Mouse (Mus musculus) lung, embryonic 14.5 days (tissue): ENCODE measurements around the gene Plxnc1. TPM values are rescaled to one million over a fixed set of nuclear protein-coding genes. Genes with fewer than 3 reads are reported as not detected.

Experiments
- ATAC-seq: fragments of 200-750 bp; cut with Nextera tagmentation; 2 replicates; pipeline ENCODE4 v1.8.0; 2017; ENCODE audit warnings: mild to moderate bottlenecking, moderate TSS enrichment, moderate library complexity; ENCODE audit not compliant: insufficient read depth
- DNase-seq: peaks from one replicate; pipeline ENCODE4 v3.0.0-alpha.2; 2015
- H3K27ac ChIP-seq: fragments of 300-500 bp; sonication (generic); 2 replicates; pipeline ENCODE4 v1.5.1; 2014; ENCODE audit warnings: low read depth, mild to moderate bottlenecking, moderate library complexity
- H3K27me3 ChIP-seq: fragments of 300-500 bp; sonication (generic); 2 replicates; pipeline ENCODE4 v1.6.1; 2014; ENCODE audit warnings: low read length, control low read depth; ENCODE audit not compliant: insufficient read depth
- H3K36me3 ChIP-seq: fragments of 300-500 bp; sonication (generic); 2 replicates; pipeline ENCODE4 v1.6.1; 2014; ENCODE audit warnings: control low read depth; ENCODE audit not compliant: insufficient read depth
- H3K4me1 ChIP-seq: fragments of 300-500 bp; sonication (generic); 2 replicates; pipeline ENCODE4 v1.6.1; 2014; ENCODE audit warnings: antibody characterized with exemption, control low read depth; ENCODE audit not compliant: insufficient read depth
- H3K4me2 ChIP-seq: fragments of 300-500 bp; sonication (generic); 2 replicates; pipeline ENCODE4 v1.6.1; 2014; ENCODE audit warnings: mild to moderate bottlenecking
- H3K4me3 ChIP-seq: fragments of 300-500 bp; sonication (generic); 2 replicates; pipeline ENCODE4 v1.5.1; 2014; ENCODE audit warnings: low read depth, low read length
- H3K9ac ChIP-seq: fragments of 300-500 bp; sonication (generic); 2 replicates; pipeline ENCODE4 v1.6.1; 2014
- H3K9me3 ChIP-seq: fragments of 300-500 bp; sonication (generic); 2 replicates; pipeline ENCODE4 v1.6.1; 2016; ENCODE audit warnings: low read depth, low read length, control low read depth
- CTCF ChIP-seq: IDR thresholded peaks from 2 replicates; pipeline ENCODE4 v1.5.1; 2016; ENCODE audit warnings: antibody characterized with exemption, low read depth
- WGBS: fragments of 180-500 bp; shearing (Covaris S2); extraction: QIAGEN DNeasy Blood & Tissue Kit; methylation state at CpG from one replicate; pipeline ENCODE4 v1.1.7; 2014; 5-methylcytosine and 5-hydroxymethylcytosine counted together
- polyA plus RNA-seq: library from polyadenylated mRNA; unstranded; fragments of >200 nt; fragmentation: Nextera tagmentation; extraction: Ambion mirVana; gene quantifications from 2 replicates; pipeline ENCODE4 v1.2.1, GENCODE M21; 2014

Plxnc1 gene
- polyA plus RNA-seq, 1 experiment from 2014 or later, result 11.7 TPM

DNA sequence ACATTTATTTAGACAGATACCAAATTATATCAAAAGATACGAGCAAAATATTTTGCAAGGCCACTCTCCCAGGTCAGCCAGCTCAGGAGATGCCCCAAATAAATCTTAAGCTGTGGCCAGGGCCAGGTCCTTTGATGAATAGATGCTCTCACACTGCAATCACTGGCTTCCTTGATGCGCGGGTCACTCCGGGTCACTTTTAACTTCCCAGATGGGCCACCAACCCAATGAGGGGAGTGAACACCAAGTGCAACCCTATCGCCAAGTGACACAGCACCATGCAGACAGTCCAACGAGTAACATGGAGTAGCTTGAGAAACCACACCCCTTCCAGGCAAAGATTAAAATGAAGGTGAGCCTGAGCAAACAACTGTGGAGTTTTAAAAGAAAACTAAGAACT is 61.4 kb downstream of the Plxnc1 start:
- H3K36me3 ChIP-seq, result no peaks in the 10 kb centered on the region
- TF ChIP-seq CTCF, result no peak
- no peak for ATAC-seq
- WGBS, result 79% methylated on average over 6 of the region's 6 CpGs
- no peak overlapping the region for H3K27ac ChIP-seq
- DNase-seq, result no peak
- no peak overlapping the region for H3K4me2 ChIP-seq
- H3K4me1 ChIP-seq, result no peaks in the 10 kb centered on the region
- H3K9me3 ChIP-seq, result no peaks in the 10 kb centered on the region
- no peak overlapping the region for H3K9ac ChIP-seq
- H3K4me3 ChIP-seq, result no peak overlapping the region
- no peaks in the 10 kb centered on the region for H3K27me3 ChIP-seq

DNA sequence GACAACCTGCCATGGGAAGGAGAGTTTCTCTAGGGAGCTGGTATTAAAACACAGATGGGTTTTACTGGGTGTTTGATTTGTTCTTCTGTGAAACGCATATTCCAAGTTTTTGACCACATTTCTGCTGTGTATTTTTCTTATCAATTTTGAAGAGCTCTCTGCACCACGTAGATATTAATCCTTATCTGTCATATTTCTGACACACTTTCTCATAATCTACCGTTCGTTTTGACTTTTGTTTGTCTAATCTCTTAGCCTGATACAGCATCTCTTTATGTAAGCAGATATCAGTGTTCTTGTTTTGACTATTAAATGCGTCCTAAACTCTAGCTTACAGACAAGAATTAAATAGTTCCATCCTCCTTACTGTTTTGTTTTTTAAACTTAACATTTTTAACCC is 73.1 kb downstream of the Plxnc1 start:
- H3K4me2 ChIP-seq, result no peak overlapping the region
- H3K27ac ChIP-seq, result no peak overlapping the region
- ATAC-seq (no peak), DNase-seq (no peak)
- no peaks in the 10 kb centered on the region for H3K27me3 ChIP-seq
- no peaks in the 10 kb centered on the region for H3K4me1 ChIP-seq
- no peak overlapping the region for H3K4me3 ChIP-seq
- 0 out of 2 replicates have a peak, but pooled peaks cover 3% of the 10 kb centered on the region for H3K36me3 ChIP-seq
- no peaks in the 10 kb centered on the region for H3K9me3 ChIP-seq
- WGBS, result 63% methylated on average over 5 of the region's 5 CpGs
- TF ChIP-seq CTCF, result no peak
- no peak overlapping the region for H3K9ac ChIP-seq

DNA sequence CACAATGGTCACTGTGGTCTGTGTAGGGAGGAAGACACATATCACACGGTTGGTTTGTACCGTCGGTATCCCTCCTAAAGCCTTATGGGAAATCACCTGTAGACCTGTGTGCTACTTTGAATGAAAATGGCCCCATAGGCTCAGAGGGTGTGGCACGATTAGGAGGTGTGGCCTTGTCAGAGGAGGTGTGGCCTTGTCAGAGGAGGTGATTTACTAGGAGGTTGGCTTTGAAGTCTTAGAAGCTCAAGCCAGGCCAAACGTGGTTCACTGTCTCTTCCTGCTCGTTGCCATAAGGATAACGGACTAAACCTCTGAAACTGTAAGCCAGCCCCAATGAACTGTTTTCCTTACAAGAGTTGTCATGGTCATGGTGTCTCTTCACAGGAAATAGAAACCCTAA is 73.5 kb downstream of the Plxnc1 start:
- ATAC-seq (no peak), DNase-seq (no peak)
- Histone ChIP-seq H3K36me3 (0 out of 2 replicates have a peak, but pooled peaks cover 3% of the 10 kb centered on the region), H3K4me1 (no peaks in the 10 kb centered on the region), H3K27me3 (no peaks in the 10 kb centered on the region), H3K4me2 (no peak overlapping the region), H3K9ac (no peak overlapping the region), H3K27ac (no peak overlapping the region), H3K4me3 (no peak overlapping the region), H3K9me3 (no peaks in the 10 kb centered on the region)
- no peak for TF ChIP-seq CTCF
- WGBS, result 86% methylated on average over 7 of the region's 7 CpGs

DNA sequence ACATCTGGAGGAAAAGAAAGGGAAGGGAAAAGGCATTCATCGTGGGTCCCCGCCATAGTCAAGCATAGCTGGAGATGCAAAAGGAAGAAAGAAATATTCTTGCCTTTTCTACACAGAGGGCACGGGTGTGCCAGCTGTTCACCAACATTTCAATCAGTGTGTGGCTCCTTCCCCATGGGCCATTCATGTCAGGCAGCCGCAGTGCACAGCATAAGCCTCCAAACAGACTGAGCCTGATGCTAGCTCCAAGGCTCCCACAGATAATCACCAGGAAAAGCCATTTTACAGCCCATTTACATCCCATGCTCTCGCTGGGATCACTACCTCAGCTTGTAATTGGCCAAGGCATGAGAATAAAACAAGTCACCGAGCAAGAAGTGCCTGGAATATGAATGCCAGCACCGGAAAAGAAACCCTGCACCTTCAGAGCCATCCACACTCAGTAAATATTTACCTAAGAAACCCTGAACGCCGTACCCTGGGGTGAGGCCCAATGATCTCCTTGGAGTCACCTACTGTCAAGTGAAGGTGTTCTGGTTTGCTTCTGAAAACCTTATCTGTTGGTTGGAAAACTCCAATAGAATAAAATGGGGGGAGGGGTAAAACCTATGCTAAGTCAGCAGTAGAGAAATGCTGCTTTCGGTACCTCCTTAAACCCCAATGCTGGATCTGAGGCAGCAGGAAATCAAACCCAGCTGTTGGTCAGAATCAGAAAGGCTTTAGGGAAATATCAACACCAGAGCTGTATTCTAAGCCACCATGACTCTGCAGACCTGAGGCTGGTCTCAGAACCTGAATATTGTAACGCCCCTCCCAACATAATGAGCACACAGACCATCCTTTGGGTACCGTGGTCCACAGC is 77.4 kb downstream of the Plxnc1 start:
- 57% methylated on average over 12 of the region's 12 CpGs for WGBS
- Histone ChIP-seq H3K4me2 (no peak overlapping the region), H3K27ac (no peak overlapping the region), H3K9ac (no peak overlapping the region), H3K36me3 (0 out of 2 replicates have a peak, but pooled peaks cover 3% of the 10 kb centered on the region), H3K4me1 (no peaks in the 10 kb centered on the region), H3K27me3 (no peaks in the 10 kb centered on the region), H3K4me3 (no peak overlapping the region), H3K9me3 (no peaks in the 10 kb centered on the region)
- ATAC-seq (no peak), DNase-seq (no peak)
- TF ChIP-seq CTCF, result no peak

DNA sequence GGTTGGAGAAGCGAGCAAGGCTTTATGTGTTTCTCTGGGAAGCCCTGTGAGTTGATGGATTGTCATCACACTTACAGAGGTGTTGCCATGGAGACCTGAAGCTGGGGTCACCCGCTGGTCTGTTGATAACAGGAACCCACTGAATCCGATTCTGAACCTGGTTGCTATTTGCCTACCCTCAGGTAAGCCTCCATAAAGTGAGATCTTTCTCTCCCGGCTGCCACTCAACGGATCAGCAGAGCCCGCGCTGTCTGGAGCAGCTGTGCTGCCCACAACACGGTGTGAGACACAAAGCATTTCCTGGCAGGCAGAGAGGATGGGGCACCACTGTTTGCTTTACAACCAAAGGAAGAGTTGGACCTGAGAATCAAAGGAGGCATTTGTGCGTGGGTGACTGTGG is 79.4 kb downstream of the Plxnc1 start:
- 0 out of 2 replicates have a peak, but pooled peaks cover 3% of the 10 kb centered on the region for H3K36me3 ChIP-seq
- no peak overlapping the region for H3K27ac ChIP-seq
- no peak for TF ChIP-seq CTCF
- 0 out of 2 replicates have a peak overlapping the region, but pooled peaks have one; percentile 1 for H3K4me2 ChIP-seq
- peak; percentile 21 for DNase-seq
- H3K4me3 ChIP-seq, result no peak overlapping the region
- no peaks in the 10 kb centered on the region for H3K9me3 ChIP-seq
- 22% methylated on average over 9 of the region's 9 CpGs for WGBS
- no peak for ATAC-seq
- H3K4me1 ChIP-seq, result no peaks in the 10 kb centered on the region
- H3K27me3 ChIP-seq, result no peaks in the 10 kb centered on the region
- H3K9ac ChIP-seq, result no peak overlapping the region

DNA sequence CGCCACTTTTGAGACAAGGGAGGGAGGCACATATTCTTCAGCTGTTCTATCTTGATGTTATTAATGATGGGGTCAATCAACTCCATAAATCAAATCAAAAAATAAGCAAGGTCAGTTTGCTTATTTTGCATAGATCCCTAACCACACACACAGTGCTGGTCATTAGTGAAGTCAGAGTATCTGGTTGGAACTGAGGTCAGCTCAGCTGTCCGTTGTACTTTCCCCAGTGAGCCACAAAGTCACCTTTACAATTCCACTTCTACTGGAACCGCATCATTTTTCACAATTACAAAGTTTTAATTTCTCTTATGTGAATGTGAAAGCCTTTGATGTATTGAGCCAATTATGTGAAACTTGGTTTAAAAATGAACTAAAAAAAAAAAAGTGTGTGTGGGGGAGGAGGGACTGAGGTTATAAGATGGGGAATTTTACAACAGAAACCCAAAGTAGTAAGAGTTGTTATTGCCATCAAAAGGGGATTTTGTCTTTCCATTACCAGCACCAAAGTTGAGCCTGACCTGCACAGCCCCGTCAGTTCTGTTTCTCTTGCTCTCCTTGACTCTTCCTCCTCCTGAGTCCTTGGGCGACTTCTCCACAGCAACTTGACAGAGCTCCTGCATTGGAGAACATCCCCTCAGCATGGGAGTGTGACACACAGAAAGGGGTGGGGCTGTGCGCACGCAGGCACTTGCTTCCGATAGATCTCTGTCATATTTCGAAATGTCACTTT is 80.3 kb downstream of the Plxnc1 start:
- Histone ChIP-seq H3K36me3 (0 out of 2 replicates have a peak, but pooled peaks cover 3% of the 10 kb centered on the region), H3K27me3 (no peaks in the 10 kb centered on the region), H3K4me3 (no peak overlapping the region), H3K9ac (no peak overlapping the region), H3K9me3 (no peaks in the 10 kb centered on the region), H3K4me2 (no peak overlapping the region), H3K27ac (no peak overlapping the region), H3K4me1 (no peaks in the 10 kb centered on the region)
- TF ChIP-seq CTCF, result no peak
- ATAC-seq (no peak), DNase-seq (no peak)
- 57% methylated on average over 9 of the region's 9 CpGs for WGBS

DNA sequence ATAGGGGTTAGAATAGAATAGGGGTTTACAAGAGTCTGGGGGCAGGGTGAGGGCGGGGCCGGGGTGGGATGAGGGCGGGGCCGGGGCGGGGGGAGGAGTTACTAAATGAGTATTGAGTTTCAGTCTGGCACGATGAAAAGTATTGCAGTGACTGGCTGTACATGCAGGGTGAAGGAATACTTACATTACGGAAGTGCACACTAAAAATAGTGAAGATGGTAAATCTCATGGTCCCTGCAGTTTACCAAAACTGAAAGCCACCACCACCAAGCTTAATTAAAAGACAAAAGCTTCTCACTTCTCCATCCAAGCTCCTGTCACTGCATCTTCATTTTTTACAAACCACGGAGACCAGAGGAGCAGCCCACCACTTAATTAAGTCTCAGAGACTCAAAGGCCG is 81.4 kb downstream of the Plxnc1 start:
- no peaks in the 10 kb centered on the region for H3K27me3 ChIP-seq
- H3K4me2 ChIP-seq, result no peak overlapping the region
- no peaks in the 10 kb centered on the region for H3K4me1 ChIP-seq
- H3K36me3 ChIP-seq, result 0 out of 2 replicates have a peak, but pooled peaks cover 3% of the 10 kb centered on the region
- no peaks in the 10 kb centered on the region for H3K9me3 ChIP-seq
- no peak overlapping the region for H3K27ac ChIP-seq
- no peak for TF ChIP-seq CTCF
- no peak overlapping the region for H3K4me3 ChIP-seq
- ATAC-seq (no peak), DNase-seq (no peak)
- 79% methylated on average over 9 of the region's 9 CpGs for WGBS
- no peak overlapping the region for H3K9ac ChIP-seq
